Comparison of ENCODE assay signal across 9 mouse cellular contexts in the genomic region with DNA sequence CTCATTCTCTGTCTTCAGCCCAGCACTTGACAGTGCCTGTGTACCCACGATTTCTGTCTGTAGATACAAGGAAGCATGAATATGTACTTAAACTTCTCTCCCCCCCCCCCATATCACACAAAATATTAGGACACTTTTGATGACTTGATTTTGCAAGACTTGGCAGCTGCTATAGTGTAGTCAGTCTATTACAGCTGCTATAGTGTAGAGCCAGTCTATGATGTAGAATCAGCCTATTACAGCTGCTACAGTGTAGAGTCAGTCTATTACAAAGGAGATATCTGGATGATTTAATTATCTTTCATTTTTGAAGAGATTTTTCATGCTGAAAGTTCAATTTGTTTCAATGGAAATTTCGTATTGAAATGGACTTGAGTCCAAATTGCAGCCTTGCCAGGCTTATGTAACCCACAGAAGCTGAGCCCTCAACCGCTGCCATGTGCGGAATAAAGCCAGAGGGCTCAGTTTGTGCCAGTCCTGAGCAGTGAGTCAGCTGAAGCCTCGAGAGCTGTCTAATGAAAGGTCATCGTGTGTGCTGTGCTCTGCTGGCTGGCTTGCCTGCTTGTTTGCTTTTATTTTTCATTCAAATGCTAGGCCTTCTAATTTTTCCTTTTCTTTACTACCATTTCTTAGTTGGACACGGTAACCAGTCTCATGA. TPM values are rescaled to one million over a fixed set of nuclear protein-coding genes. Genes with fewer than 3 reads are reported as not detected.
A peak's percentile ranks its signal among the peaks of the same experiment; 100 is the strongest.
DNase-seq lines count a peak whose midpoint lies in the region; ATAC-seq lines count a peak whose summit lies in the region.
"Had no signal": no experiment of that assay in that cellular context is flagged by ENCODE, and none has a peak within 500 bp of the region (broad histone marks: within the 10 kb centered on the region; RNA-seq: fewer than 3 reads in every experiment).

No protein-coding gene starts in this region.

- no peaks in the 10 kb centered on the region for H3K9me3 ChIP-seq in forebrain, embryonic 14.5 days (replicated peaks; ENCODE audit: control insufficient read depth, low read length)
- no peaks in the 10 kb centered on the region for H3K9me3 ChIP-seq in forebrain, embryonic 10.5 days
- no peaks in the 10 kb centered on the region for H3K9me3 ChIP-seq in lung, embryonic 15.5 days
- no peaks in the 10 kb centered on the region for H3K9me3 ChIP-seq in limb, embryonic 10.5 days (replicated peaks)
- H3K9me3 ChIP-seq: neural tube, embryonic 12.5 days had no signal

- no peak for ATAC-seq in forebrain, embryonic 14.5 days
- ATAC-seq in lung, embryonic 15.5 days (ENCODE audit: borderline replicate concordance, extremely low read depth, low FRiP score, low TSS enrichment) = peak; percentile 87; the same call in 1 of the 2 replicates

- 83% methylated on average over 7 of the region's 7 CpGs for WGBS in forebrain, embryonic 14.5 days
- WGBS in forebrain, embryonic 10.5 days = 87% methylated on average over 7 of the region's 7 CpGs
- WGBS in lung, embryonic 15.5 days = 64% methylated on average over 7 of the region's 7 CpGs
- WGBS in limb, embryonic 10.5 days = 86% methylated on average over 7 of the region's 7 CpGs

- no peak overlapping the region for H3K9ac ChIP-seq in forebrain, embryonic 14.5 days (ENCODE audit: low read length)
- no peak overlapping the region for H3K9ac ChIP-seq in lung, embryonic 15.5 days
- H3K9ac ChIP-seq: neural tube, embryonic 12.5 days had no signal

- intact Hi-C loops in heart, postnatal 25 days (cut with DNase I) = no loop called here

- peak; percentile 2 for DNase-seq in forebrain, embryonic 14.5 days (ENCODE audit: low spot score)
- DNase-seq in forebrain, embryonic 10.5 days (ENCODE audit: extremely low spot score, low spot score) = no peak
- DNase-seq in urinary bladder, postnatal 14 days (ENCODE audit: low spot score) = peak; percentile 44
- DNase-seq in urinary bladder, postnatal 25 days (ENCODE audit: low spot score) = no peak
- DNase-seq in heart, postnatal 25 days (ENCODE audit: low spot score) = peak; percentile 29
- DNase-seq in limb, embryonic 10.5 days (ENCODE audit: low spot score) = no peak
- DNase-seq in thymus, postnatal 36 days = no peak

- H3K36me3 ChIP-seq in forebrain, embryonic 14.5 days (ENCODE audit: control insufficient read depth, insufficient read depth, low read length) = peaks cover 11% of the 10 kb centered on the region
- peaks cover 11% of the 10 kb centered on the region; the same call in 1 of the 2 replicates for H3K36me3 ChIP-seq in forebrain, embryonic 10.5 days (replicated peaks)
- no peaks in the 10 kb centered on the region for H3K36me3 ChIP-seq in lung, embryonic 15.5 days
- H3K36me3 ChIP-seq in limb, embryonic 10.5 days = no peaks in the 10 kb centered on the region; the same call in 1 of the 2 replicates

- no peaks in the 10 kb centered on the region for H3K4me1 ChIP-seq in forebrain, embryonic 14.5 days (ENCODE audit: control insufficient read depth, insufficient read depth, low read length)
- no peaks in the 10 kb centered on the region for H3K4me1 ChIP-seq in forebrain, embryonic 10.5 days
- no peaks in the 10 kb centered on the region for H3K4me1 ChIP-seq in lung, embryonic 15.5 days
- H3K4me1 ChIP-seq in limb, embryonic 10.5 days = no peaks in the 10 kb centered on the region
- H3K4me1 ChIP-seq: neural tube, embryonic 12.5 days had no signal

- H3K4me3 ChIP-seq in forebrain, embryonic 14.5 days (ENCODE audit: low read depth, low read length) = no peak overlapping the region
- no peak overlapping the region for H3K4me3 ChIP-seq in forebrain, embryonic 10.5 days
- H3K4me3 ChIP-seq in lung, embryonic 15.5 days = no peak overlapping the region
- H3K4me3 ChIP-seq in limb, embryonic 10.5 days = no peak overlapping the region
- H3K4me3 ChIP-seq: neural tube, embryonic 12.5 days had no signal

- H3K4me2 ChIP-seq in forebrain, embryonic 14.5 days (ENCODE audit: low read length) = no peak overlapping the region
- H3K4me2 ChIP-seq in lung, embryonic 15.5 days = no peak overlapping the region
- H3K4me2 ChIP-seq: neural tube, embryonic 12.5 days had no signal

- no peaks in the 10 kb centered on the region for H3K27me3 ChIP-seq in forebrain, embryonic 14.5 days (replicated peaks; ENCODE audit: control insufficient read depth, insufficient read depth, low read length)
- H3K27me3 ChIP-seq in forebrain, embryonic 10.5 days (ENCODE audit: poor library complexity, severe bottlenecking) = no peaks in the 10 kb centered on the region
- H3K27me3 ChIP-seq in lung, embryonic 15.5 days = no peaks in the 10 kb centered on the region
- H3K27me3 ChIP-seq in limb, embryonic 10.5 days (ENCODE audit: low read depth, poor library complexity, severe bottlenecking) = no peaks in the 10 kb centered on the region
- H3K27me3 ChIP-seq: neural tube, embryonic 12.5 days had no signal

- H3K27ac ChIP-seq in forebrain, embryonic 14.5 days (ENCODE audit: low read depth, low read length) = no peak overlapping the region
- no peak overlapping the region for H3K27ac ChIP-seq in forebrain, embryonic 10.5 days
- H3K27ac ChIP-seq in lung, embryonic 15.5 days = 0 out of 2 replicates have a peak overlapping the region, but pooled peaks have one; percentile 31
- no peak overlapping the region for H3K27ac ChIP-seq in limb, embryonic 10.5 days
- H3K27ac ChIP-seq: neural tube, embryonic 12.5 days had no signal

RNA-seq across cellular contexts. Expression of gene Abhd6, which starts 36.2 kb away (rescaled TPM):
- 33.5 and 34.1 TPM in 2 replicates for polyA plus RNA-seq in forebrain, embryonic 14.5 days (2014; fragmentation: Nextera tagmentation; extraction: Ambion mirVana)
- polyA plus RNA-seq in forebrain, embryonic 10.5 days (2016; fragmentation: Nextera tagmentation; extraction: Ambion mirVana) = 18.6 and 20.2 TPM in 2 replicates
- total RNA-seq in heart, postnatal 25 days (2021) = 1 to 10 TPM; 7.3 to 8.1 TPM
- 13.0 and 15.7 TPM in 2 replicates for polyA plus RNA-seq in lung, embryonic 15.5 days (2015; fragmentation: Nextera tagmentation; extraction: Ambion mirVana)
- 13.8 and 20.9 TPM in 2 replicates for polyA plus RNA-seq in limb, embryonic 10.5 days (2016; fragmentation: Nextera tagmentation; extraction: Ambion mirVana)

RNA-seq across cellular contexts. Expression of gene Rpp14, which starts 41.2 kb away (rescaled TPM):
- 58.3 and 65.1 TPM in 2 replicates for polyA plus RNA-seq in forebrain, embryonic 14.5 days (2014; fragmentation: Nextera tagmentation; extraction: Ambion mirVana)
- 61.0 and 61.5 TPM in 2 replicates for polyA plus RNA-seq in forebrain, embryonic 10.5 days (2016; fragmentation: Nextera tagmentation; extraction: Ambion mirVana)
- 10 to 100 TPM; 19.0 to 23.8 TPM for total RNA-seq in heart, postnatal 25 days (2021)
- polyA plus RNA-seq in lung, embryonic 15.5 days (2015; fragmentation: Nextera tagmentation; extraction: Ambion mirVana) = 44.8 and 50.6 TPM in 2 replicates
- polyA plus RNA-seq in limb, embryonic 10.5 days (2016; fragmentation: Nextera tagmentation; extraction: Ambion mirVana) = 51.3 and 53.6 TPM in 2 replicates

RNA-seq across cellular contexts. Expression of gene Dnase1l3, which starts 44.5 kb away (rescaled TPM):
- polyA plus RNA-seq in forebrain, embryonic 14.5 days (2014; fragmentation: Nextera tagmentation; extraction: Ambion mirVana) = 0.05 and 0.15 TPM in 2 replicates
- polyA plus RNA-seq in forebrain, embryonic 10.5 days (2016; fragmentation: Nextera tagmentation; extraction: Ambion mirVana) = not detected in 2 replicates
- total RNA-seq in heart, postnatal 25 days (2021) = under 1 TPM in 1 of 2 experiments, not detected in 1; 0.06 TPM
- 0.10 and 0.31 TPM in 2 replicates for polyA plus RNA-seq in lung, embryonic 15.5 days (2015; fragmentation: Nextera tagmentation; extraction: Ambion mirVana)
- not detected in 2 replicates for polyA plus RNA-seq in limb, embryonic 10.5 days (2016; fragmentation: Nextera tagmentation; extraction: Ambion mirVana)

RNA-seq across cellular contexts. Expression of gene Pxk, which starts 59.1 kb away (rescaled TPM):
- 42.8 and 48.3 TPM in 2 replicates for polyA plus RNA-seq in forebrain, embryonic 14.5 days (2014; fragmentation: Nextera tagmentation; extraction: Ambion mirVana)
- 15.5 and 17.0 TPM in 2 replicates for polyA plus RNA-seq in forebrain, embryonic 10.5 days (2016; fragmentation: Nextera tagmentation; extraction: Ambion mirVana)
- total RNA-seq in heart, postnatal 25 days (2021) = 10 to 100 TPM; 20.0 to 23.2 TPM
- 33.8 and 37.4 TPM in 2 replicates for polyA plus RNA-seq in lung, embryonic 15.5 days (2015; fragmentation: Nextera tagmentation; extraction: Ambion mirVana)
- 15.7 and 21.7 TPM in 2 replicates for polyA plus RNA-seq in limb, embryonic 10.5 days (2016; fragmentation: Nextera tagmentation; extraction: Ambion mirVana)

Comparison
In these comparisons a context has a peak if more than half of its experiments do, and no peak if none do; other contexts are left out.
1. DNase-seq: peak in forebrain, embryonic 14.5 days (single experiment), urinary bladder, postnatal 14 days (single experiment) and heart, postnatal 25 days (single experiment); none in forebrain, embryonic 10.5 days (single experiment), urinary bladder, postnatal 25 days (single experiment), limb, embryonic 10.5 days (single experiment) and thymus, postnatal 36 days (0 of 2).